Mouse (Mus musculus): ENCODE measurements around the gene Cacul1.
"Not testable (repeated sequence)": the region's sequence is repeated elsewhere in the genome, so short reads cannot be mapped to it uniquely, and the experiment has no call there.

Cacul1 gene

DNA sequence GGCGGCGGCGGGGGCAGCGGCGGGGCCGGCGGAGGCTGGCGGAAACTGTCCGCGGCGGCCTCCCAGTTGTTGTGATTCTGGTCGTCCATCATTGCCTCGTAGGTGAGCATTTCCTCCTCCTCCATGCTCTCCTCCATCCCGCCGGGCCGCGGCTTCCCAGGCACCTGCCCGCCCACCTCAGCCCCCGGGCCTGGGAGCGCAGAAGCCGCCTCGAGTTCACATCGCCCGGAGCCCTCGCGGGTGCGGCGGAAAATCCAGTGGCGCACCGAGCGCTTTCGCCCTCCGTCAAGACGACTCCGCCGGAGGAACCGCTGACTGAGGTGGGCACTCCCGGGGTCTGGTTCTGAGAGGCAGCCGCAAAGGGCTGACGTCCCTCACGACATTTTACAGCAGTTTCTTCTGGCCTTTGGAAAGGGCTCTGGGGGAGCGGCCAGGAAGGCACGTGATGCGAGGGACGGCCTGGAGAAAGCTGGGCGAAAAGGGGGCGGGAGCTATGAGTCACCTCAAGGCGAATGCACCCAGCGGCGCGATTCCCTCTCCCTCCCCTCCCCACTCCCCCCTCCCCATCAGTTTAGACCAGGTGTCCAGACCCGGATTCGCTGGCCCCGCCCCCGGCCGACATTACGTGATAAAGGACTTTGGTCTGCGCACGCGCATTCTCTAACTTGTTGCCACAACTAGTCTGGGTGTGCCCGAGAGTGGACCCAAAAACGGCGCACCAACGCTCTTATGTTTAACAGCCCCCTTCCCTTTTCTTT lies at the start of gene Cacul1:
Cacul1 (minus strand) TSS at position 444 of the 758 bp plus-strand sequence.
- CTCF ChIA-PET: no interaction called here

DNA sequence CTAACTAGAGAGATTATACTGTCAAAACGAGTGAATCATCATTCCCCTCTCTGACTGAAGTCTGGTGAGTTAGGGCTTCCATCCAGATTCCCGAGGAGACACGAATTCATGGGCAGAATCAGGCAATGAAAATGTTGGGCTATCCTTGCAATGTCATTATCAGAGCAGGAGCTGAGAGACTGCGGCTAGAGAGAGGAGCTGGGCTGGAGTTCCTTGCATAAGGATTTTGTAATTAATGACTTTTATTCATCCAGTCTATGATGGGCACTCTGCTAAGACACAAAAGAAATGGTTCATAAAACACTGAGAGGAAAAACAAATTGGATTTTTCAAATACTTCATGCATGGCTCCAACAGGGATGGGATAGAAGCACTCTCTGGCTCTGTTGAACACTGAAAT lies 38.6 kb upstream of the Cacul1 start:
- CTCF ChIA-PET: no interaction called here

- CTCF ChIA-PET: no interaction called here
Observed at GRCm38 (mm10) chr19:60617007-60617406, 36.2 kb upstream of the Cacul1 start.

DNA sequence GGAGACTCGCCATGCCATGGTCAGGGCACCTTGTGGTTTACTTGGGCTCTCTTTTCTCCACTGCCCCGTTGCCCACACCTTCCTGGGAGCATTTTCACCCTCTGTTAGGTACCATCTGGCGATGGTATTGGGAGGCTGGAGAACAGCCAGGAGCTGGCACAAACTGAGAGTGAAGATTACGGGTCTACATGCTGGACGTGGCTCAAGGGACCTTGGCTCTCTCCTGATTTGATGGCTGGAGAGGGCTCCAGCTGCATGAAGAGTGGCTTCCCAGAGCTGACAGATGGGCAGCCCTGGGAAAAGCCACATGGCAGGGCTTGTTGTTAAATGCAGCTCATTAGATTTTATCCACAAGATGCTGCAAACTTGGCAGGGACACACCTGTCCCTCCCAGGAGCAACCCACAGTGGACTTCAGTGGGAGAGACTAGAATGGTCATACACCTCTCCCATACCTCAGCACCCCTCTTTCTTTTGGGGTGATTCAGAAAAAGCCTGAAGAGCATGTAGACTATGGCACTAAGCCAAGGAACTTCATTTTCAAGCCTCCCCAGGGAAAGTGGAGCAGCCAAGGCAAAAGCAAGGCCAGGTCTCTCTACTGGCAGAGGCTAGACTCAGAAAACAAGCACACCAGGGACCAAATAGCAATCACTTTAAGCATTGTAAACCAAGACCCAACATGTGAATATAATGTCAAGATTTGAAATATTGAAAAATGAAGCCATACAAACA lies 34.8 kb upstream of the Cacul1 start:
- CTCF ChIA-PET: no interaction called here

GRCm38 (mm10) chr19:60611525-60612215 lies 30.8 kb upstream of the Cacul1 start:
- CTCF ChIA-PET: no interaction called here

- CTCF ChIA-PET: interaction anchor here (0.9 kb wide), 1 partner anchor 142 kb away, joined by 3 read pairs; no protein-coding TSS in a partner anchor
Observed at GRCm38 (mm10) chr19:60608766-60609165, 27.9 kb upstream of the Cacul1 start.

- CTCF ChIA-PET: no interaction called here
Observed at GRCm38 (mm10) chr19:60603586-60603985, 22.8 kb upstream of the Cacul1 start.

- CTCF ChIA-PET: not testable (repeated sequence)
Observed at GRCm38 (mm10) chr19:60602066-60602465, 21.2 kb upstream of the Cacul1 start.

DNA sequence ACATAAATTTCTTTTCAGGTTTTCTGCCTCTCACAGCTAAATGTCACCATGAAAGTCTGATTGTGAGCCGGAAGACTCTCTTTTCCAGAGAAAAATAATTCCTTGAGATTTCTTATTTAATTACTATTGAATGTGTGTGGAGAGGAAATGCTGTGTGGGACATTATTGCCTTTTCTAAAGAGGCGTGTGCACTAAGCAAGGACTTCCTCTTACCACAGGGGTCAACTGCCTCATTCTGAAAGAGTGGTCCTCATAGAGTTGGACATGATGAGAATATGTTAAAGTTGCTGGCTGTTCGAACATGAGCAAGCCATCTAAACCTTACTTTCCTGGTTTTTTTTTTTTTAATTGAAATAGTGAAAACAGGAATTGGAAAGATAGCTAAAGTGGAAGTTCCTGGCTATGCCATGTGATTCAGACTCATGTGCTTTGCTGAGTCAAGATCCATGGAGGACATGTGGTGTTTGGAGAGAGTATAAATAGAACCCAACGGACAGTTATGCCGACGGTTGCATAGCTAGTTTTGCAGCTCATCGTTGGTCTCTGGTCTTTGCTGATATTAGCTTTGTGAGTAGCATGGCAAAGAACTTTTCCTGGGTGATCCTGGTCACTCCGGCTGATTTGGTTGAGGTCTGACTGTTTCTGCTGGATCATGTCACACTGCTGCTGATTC lies 17.3 kb upstream of the Cacul1 start:
- CTCF ChIA-PET: no interaction called here

GRCm38 (mm10) chr19:60589646-60590045 lies 8.8 kb upstream of the Cacul1 start:
- CTCF ChIA-PET: no interaction called here

DNA sequence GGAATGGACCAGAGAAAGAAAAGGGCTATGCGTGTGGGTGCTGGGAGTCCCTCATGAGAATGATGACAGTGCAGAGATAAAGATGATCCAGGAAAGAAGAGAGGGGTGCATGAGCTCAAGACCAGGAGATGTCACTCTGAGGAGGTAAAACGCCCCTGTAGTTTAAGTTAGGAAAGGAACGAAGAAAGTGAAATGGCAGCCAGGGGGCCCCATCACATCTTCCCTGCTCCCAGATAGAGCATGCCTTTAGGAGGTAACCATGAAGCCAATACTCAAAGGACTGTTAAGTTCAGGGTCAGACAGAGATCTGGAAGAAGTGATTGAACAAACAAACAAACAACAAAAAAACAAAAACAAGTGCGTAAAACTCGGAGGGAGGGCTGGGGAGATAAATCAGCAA lies 5.8 kb upstream of the Cacul1 start:
- CTCF ChIA-PET: no interaction called here

GRCm38 (mm10) chr19:60583201-60583600 lies 2.4 kb upstream of the Cacul1 start:
- CTCF ChIA-PET: no interaction called here

GRCm38 (mm10) chr19:60581377-60582290 lies 809 bp upstream of the Cacul1 start:
- CTCF ChIA-PET: no interaction called here

- CTCF ChIA-PET: interaction anchor here (1.2 kb wide), 1 partner anchor 101 kb away, joined by 9 read pairs; no protein-coding TSS in a partner anchor
Observed at GRCm38 (mm10) chr19:60579771-60580581, 849 bp downstream of the Cacul1 start.

DNA sequence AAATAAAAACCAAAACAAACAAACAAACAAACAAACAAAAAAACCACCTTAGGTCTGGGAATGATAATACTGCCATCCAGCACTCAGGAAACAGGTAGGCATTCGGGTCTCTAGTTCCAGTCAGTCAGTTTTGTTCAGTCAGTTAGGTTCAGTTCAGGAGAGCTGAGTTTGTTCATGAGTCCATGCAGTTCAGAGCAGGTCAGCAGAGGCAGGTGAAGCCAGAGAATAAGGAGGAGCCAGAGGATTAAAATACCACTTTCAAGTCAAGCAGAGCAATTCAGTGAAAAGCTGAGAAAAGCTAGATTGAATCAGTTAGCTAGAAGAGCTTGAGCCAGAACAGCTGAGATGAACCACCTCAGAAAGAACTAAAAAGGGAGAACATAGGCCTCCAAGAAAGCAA lies 4.1 kb downstream of the Cacul1 start:
- CTCF ChIA-PET: interaction anchor here (0.6 kb wide), 1 partner anchor 11 kb away, joined by 4 read pairs; no protein-coding TSS in a partner anchor

GRCm38 (mm10) chr19:60560497-60560896 lies 20.3 kb downstream of the Cacul1 start:
- CTCF ChIA-PET: no interaction called here

- CTCF ChIA-PET: interaction anchor here (0.6 kb wide), 1 partner anchor 99 kb away, joined by 13 read pairs; no protein-coding TSS in a partner anchor
Observed at GRCm38 (mm10) chr19:60554866-60555438, 25.9 kb downstream of the Cacul1 start.

DNA sequence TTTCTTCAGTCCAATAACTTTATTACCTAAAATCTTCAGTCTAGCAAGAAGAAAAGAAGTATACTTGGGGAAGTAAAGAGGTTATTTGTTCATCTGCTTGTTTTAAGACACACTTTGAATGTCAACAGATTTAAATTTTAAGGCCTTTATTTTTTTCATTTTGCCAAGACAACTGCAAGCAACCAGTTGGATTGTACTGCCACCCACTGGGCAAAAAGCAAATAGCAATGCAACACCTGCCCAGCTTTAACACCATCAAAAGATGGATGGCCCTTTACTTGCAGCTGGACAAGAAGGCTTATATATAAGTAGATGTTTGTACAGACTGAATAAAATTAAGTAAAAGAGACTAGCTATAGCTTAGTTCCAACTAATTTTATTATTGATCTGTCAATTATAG lies 27.3 kb downstream of the Cacul1 start:
- CTCF ChIA-PET: interaction anchor here (0.6 to 0.8 kb wide), 2 partner anchors 85 to 245 kb away, joined by 5 read pairs; partner anchors contain the start of gene Prlhr

GRCm38 (mm10) chr19:60543302-60543701 lies 37.5 kb downstream of the Cacul1 start:
- CTCF ChIA-PET: interaction anchor here (0.7 to 1.3 kb wide), 3 partner anchors 10 to 840 kb away, joined by 3 read pairs; no protein-coding TSS in a partner anchor

Measured in spleen, embryonic (tissue).